Mouse (Mus musculus): ENCODE measurements around the gene Cdk5rap1.

DNA sequence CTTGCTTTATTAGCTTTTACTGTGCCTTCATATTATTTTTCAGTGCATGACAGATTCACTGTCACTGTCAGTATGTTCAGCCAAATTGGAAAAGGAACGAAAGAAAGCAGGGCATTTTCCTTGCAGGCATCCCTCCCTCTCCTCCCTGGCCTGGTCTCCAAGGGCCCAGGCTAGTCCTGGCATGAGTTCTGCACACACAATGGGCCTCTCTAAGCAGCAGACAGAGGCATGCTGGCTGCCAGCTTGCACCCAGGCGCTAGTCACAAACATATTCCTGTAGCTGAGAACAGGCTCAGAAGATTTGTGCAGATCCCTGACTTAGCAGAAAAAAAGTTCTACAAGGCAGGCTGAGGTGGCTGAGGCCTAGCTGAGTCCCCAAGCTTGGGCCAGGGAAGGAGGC, 26.5 kb upstream of the Cdk5rap1 start:
- TF ChIP-seq CTCF (IDR thresholded peaks at IDR 0.05; ENCODE audit: low read depth): no peak
- TF ChIP-seq EP300 (IDR thresholded peaks at IDR 0.05; ENCODE audit: low read depth): no peak

Measured in liver, embryonic 14.5 days (tissue).